Mouse (Mus musculus): ENCODE measurements around the gene Tmem268. TPM values are rescaled to one million over a fixed set of nuclear protein-coding genes. Genes with fewer than 3 reads are reported as not detected.

Gene Tmem268
- polyA plus RNA-seq, 1 experiment from 2014 or later = 10.8 TPM

- DNase-seq (ENCODE audit: low spot score) = no peak
- H3K9ac ChIP-seq (ENCODE audit: low read length) = no peak overlapping the region
- no peak for ATAC-seq (ENCODE audit: insufficient number of reproducible peaks, low FRiP score, low TSS enrichment, low read depth)
- 92% methylated on average over 3 of the region's 3 CpGs for WGBS
- H3K4me2 ChIP-seq (ENCODE audit: low read depth, severe bottlenecking) = no peak overlapping the region
- no peaks in the 10 kb centered on the region for H3K27me3 ChIP-seq (ENCODE audit: control insufficient read depth, insufficient read depth, low read length)
- no peak overlapping the region for H3K4me3 ChIP-seq (ENCODE audit: low read depth, low read length)
- no peak overlapping the region for H3K27ac ChIP-seq (replicated peaks; ENCODE audit: low read depth, low read length)
- H3K9me3 ChIP-seq (ENCODE audit: control insufficient read depth, low read length) = no peaks in the 10 kb centered on the region
- peaks cover 19% of the 10 kb centered on the region for H3K36me3 ChIP-seq (ENCODE audit: control insufficient read depth, insufficient read depth, low read length)
- peaks cover 8% of the 10 kb centered on the region for H3K4me1 ChIP-seq (ENCODE audit: control insufficient read depth, insufficient read depth, low read length)
Measured at GRCm38 (mm10) chr4:63550908-63551307, 7.7 kb upstream of the Tmem268 start.

GRCm38 (mm10) chr4:63552865-63553264, 5.7 kb upstream of the Tmem268 start:
- ATAC-seq (ENCODE audit: insufficient number of reproducible peaks, low FRiP score, low TSS enrichment, low read depth) (no peak), DNase-seq (ENCODE audit: low spot score) (no peak)
- no peak overlapping the region for H3K9ac ChIP-seq (ENCODE audit: low read length)
- peaks cover 6% of the 10 kb centered on the region; the same call in 1 of the 2 replicates for H3K4me1 ChIP-seq (ENCODE audit: control insufficient read depth, insufficient read depth, low read length)
- WGBS = 94% methylated on average over 1 of the region's 1 CpGs
- H3K36me3 ChIP-seq (ENCODE audit: control insufficient read depth, insufficient read depth, low read length) = peaks cover 19% of the 10 kb centered on the region
- H3K9me3 ChIP-seq (ENCODE audit: control insufficient read depth, low read length) = no peaks in the 10 kb centered on the region
- no peak overlapping the region for H3K4me2 ChIP-seq (ENCODE audit: low read depth, severe bottlenecking)
- no peak overlapping the region for H3K4me3 ChIP-seq (ENCODE audit: low read depth, low read length)
- no peak overlapping the region for H3K27ac ChIP-seq (replicated peaks; ENCODE audit: low read depth, low read length)
- H3K27me3 ChIP-seq (ENCODE audit: control insufficient read depth, insufficient read depth, low read length) = no peaks in the 10 kb centered on the region

GRCm38 (mm10) chr4:63553789-63554576, 4.6 kb upstream of the Tmem268 start:
- Histone ChIP-seq H3K36me3 (ENCODE audit: control insufficient read depth, insufficient read depth, low read length) (peaks cover 17% of the 10 kb centered on the region), H3K27ac (replicated peaks; ENCODE audit: low read depth, low read length) (no peak overlapping the region), H3K27me3 (ENCODE audit: control insufficient read depth, insufficient read depth, low read length) (no peaks in the 10 kb centered on the region), H3K9me3 (ENCODE audit: control insufficient read depth, low read length) (no peaks in the 10 kb centered on the region), H3K9ac (ENCODE audit: low read length) (no peak overlapping the region), H3K4me2 (ENCODE audit: low read depth, severe bottlenecking) (no peak overlapping the region), H3K4me1 (ENCODE audit: control insufficient read depth, insufficient read depth, low read length) (peaks cover 6% of the 10 kb centered on the region; the same call in 1 of the 2 replicates), H3K4me3 (ENCODE audit: low read depth, low read length) (no peak overlapping the region)
- ATAC-seq (ENCODE audit: insufficient number of reproducible peaks, low FRiP score, low TSS enrichment, low read depth) (no peak), DNase-seq (ENCODE audit: low spot score) (no peak)
- 81% methylated on average over 4 of the region's 4 CpGs for WGBS

- H3K36me3 ChIP-seq (ENCODE audit: control insufficient read depth, insufficient read depth, low read length) = peaks cover 11% of the 10 kb centered on the region
- no peak for ATAC-seq (ENCODE audit: insufficient number of reproducible peaks, low FRiP score, low TSS enrichment, low read depth)
- no peak overlapping the region for H3K4me2 ChIP-seq (ENCODE audit: low read depth, severe bottlenecking)
- peaks cover 10% of the 10 kb centered on the region for H3K4me1 ChIP-seq (ENCODE audit: control insufficient read depth, insufficient read depth, low read length)
- H3K9me3 ChIP-seq (ENCODE audit: control insufficient read depth, low read length) = no peaks in the 10 kb centered on the region
- 80% methylated on average over 3 of the region's 3 CpGs for WGBS
- no peaks in the 10 kb centered on the region for H3K27me3 ChIP-seq (ENCODE audit: control insufficient read depth, insufficient read depth, low read length)
- no peak overlapping the region for H3K27ac ChIP-seq (replicated peaks; ENCODE audit: low read depth, low read length)
- H3K4me3 ChIP-seq (ENCODE audit: low read depth, low read length) = no peak overlapping the region
- no peak overlapping the region for H3K9ac ChIP-seq (ENCODE audit: low read length)
- no peak for DNase-seq (ENCODE audit: low spot score)
Measured at GRCm38 (mm10) chr4:63554616-63555015, 4.0 kb upstream of the Tmem268 start.

GRCm38 (mm10) chr4:63555111-63555510, 3.5 kb upstream of the Tmem268 start:
- H3K4me2 ChIP-seq (ENCODE audit: low read depth, severe bottlenecking) = no peak overlapping the region
- 96% methylated on average over 2 of the region's 2 CpGs for WGBS
- ATAC-seq (ENCODE audit: insufficient number of reproducible peaks, low FRiP score, low TSS enrichment, low read depth) (no peak), DNase-seq (ENCODE audit: low spot score) (no peak)
- H3K27ac ChIP-seq (replicated peaks; ENCODE audit: low read depth, low read length) = no peak overlapping the region
- H3K4me3 ChIP-seq (ENCODE audit: low read depth, low read length) = no peak overlapping the region
- H3K36me3 ChIP-seq (ENCODE audit: control insufficient read depth, insufficient read depth, low read length) = peaks cover 10% of the 10 kb centered on the region
- H3K9me3 ChIP-seq (ENCODE audit: control insufficient read depth, low read length) = no peaks in the 10 kb centered on the region
- H3K9ac ChIP-seq (ENCODE audit: low read length) = no peak overlapping the region
- H3K4me1 ChIP-seq (ENCODE audit: control insufficient read depth, insufficient read depth, low read length) = peaks cover 12% of the 10 kb centered on the region
- no peaks in the 10 kb centered on the region for H3K27me3 ChIP-seq (ENCODE audit: control insufficient read depth, insufficient read depth, low read length)

- WGBS = 68% methylated on average over 5 of the region's 5 CpGs
- Histone ChIP-seq H3K27me3 (ENCODE audit: control insufficient read depth, insufficient read depth, low read length) (no peaks in the 10 kb centered on the region), H3K4me3 (ENCODE audit: low read depth, low read length) (no peak overlapping the region), H3K36me3 (ENCODE audit: control insufficient read depth, insufficient read depth, low read length) (peaks cover 3% of the 10 kb centered on the region; the same call in 1 of the 2 replicates), H3K9me3 (ENCODE audit: control insufficient read depth, low read length) (no peaks in the 10 kb centered on the region), H3K9ac (ENCODE audit: low read length) (no peak overlapping the region), H3K4me2 (ENCODE audit: low read depth, severe bottlenecking) (no peak overlapping the region), H3K27ac (replicated peaks; ENCODE audit: low read depth, low read length) (no peak overlapping the region), H3K4me1 (ENCODE audit: control insufficient read depth, insufficient read depth, low read length) (peaks cover 20% of the 10 kb centered on the region)
- ATAC-seq (ENCODE audit: insufficient number of reproducible peaks, low FRiP score, low TSS enrichment, low read depth) (no peak), DNase-seq (ENCODE audit: low spot score) (no peak)
Measured at GRCm38 (mm10) chr4:63556665-63557064, 1.9 kb upstream of the Tmem268 start.

DNA sequence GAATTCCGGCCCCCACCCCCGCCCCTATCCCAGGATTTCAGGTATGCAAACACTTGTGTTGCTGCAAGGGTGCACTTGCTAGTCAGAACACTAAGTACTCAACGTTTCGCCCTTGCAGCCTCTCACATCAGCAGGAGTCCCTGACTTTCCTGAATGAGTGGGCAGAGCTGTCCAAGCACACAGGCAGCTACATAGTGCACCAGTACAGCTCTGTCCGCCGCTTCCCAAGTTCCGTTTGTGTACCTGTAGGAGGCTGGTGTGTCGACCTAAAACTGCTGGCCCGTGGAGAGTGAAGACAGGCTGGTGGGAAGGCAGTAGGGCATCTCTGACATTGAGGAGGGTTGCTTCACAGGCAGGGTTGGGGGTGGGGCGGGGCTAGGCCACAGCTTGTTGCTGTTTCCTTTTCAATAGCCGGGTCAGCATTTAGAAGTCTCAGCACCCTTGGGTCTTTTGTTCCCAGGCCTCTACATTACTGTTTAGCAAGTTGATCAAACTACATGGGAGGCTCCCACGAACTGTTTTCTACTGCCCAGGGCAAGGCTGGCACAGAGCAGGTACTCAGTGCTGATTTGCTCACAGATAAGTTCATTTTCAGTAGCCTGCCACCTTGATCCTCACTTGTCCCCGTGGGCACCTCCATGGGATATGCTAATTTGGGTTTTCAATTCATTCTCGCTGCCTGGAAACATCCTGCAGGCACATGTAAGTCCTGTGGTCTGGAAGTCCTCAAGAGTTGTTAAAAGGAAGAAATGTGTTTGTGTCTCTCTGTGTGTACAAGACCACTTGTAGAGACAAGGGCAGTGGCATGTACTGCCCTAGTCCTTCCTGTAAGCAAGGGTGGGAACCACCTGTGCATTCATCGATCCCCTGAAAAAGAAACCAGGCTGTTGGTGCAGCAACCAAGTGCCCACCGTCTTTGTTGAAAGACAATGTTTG, 1.2 kb upstream of the Tmem268 start:
- Histone ChIP-seq H3K4me2 (ENCODE audit: low read depth, severe bottlenecking) (no peak overlapping the region), H3K4me3 (ENCODE audit: low read depth, low read length) (no peak overlapping the region), H3K4me1 (ENCODE audit: control insufficient read depth, insufficient read depth, low read length) (peaks cover 20% of the 10 kb centered on the region), H3K9ac (ENCODE audit: low read length) (no peak overlapping the region; the same call in 1 of the 2 replicates), H3K36me3 (ENCODE audit: control insufficient read depth, insufficient read depth, low read length) (no peaks in the 10 kb centered on the region; the same call in 1 of the 2 replicates), H3K27me3 (ENCODE audit: control insufficient read depth, insufficient read depth, low read length) (no peaks in the 10 kb centered on the region), H3K27ac (replicated peaks; ENCODE audit: low read depth, low read length) (0 out of 2 replicates have a peak overlapping the region, but pooled peaks have one; percentile 12), H3K9me3 (ENCODE audit: control insufficient read depth, low read length) (no peaks in the 10 kb centered on the region)
- no peak for ATAC-seq (ENCODE audit: insufficient number of reproducible peaks, low FRiP score, low TSS enrichment, low read depth)
- WGBS = 32% methylated on average over 16 of the region's 16 CpGs
- peak; percentile 29 for DNase-seq (ENCODE audit: low spot score)

DNA sequence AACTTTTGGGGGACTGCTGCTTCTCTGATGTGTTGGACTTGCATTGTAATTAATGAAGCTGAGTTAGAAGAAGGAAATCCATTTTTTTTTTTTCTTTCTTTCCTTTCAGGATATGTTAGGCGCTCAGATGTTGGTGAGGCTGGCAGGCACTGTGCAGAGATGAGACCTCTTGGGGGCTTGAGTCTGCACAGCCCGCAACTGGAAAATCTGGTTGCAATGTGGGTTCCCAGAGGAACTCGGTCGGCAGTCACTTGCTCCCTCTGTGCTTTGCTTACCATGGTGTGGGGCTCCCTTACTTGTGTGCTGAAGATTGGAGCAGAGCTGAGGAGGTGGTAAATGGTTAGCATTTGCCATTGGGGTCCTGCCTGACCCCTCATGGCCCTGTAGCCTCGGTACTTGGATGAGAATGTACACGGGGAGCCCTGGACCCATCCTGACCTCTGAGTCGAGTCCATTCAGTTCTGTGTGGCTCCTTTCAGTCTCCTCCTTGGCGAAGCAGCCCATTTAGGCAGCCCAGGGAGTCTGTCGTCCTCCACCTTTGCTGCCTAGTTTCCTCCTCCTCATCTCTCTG, 631 bp downstream of the Tmem268 start:
- H3K9ac ChIP-seq (ENCODE audit: low read length) = peak overlapping the region; percentile 83; the same call in 1 of the 2 replicates
- H3K4me2 ChIP-seq (ENCODE audit: low read depth, severe bottlenecking) = peak overlapping the region; percentile 53
- peak overlapping the region; percentile 45 for H3K4me3 ChIP-seq (ENCODE audit: low read depth, low read length)
- H3K27me3 ChIP-seq (ENCODE audit: control insufficient read depth, insufficient read depth, low read length) = no peaks in the 10 kb centered on the region
- 44% methylated on average over 9 of the region's 9 CpGs for WGBS
- peaks cover 20% of the 10 kb centered on the region for H3K4me1 ChIP-seq (ENCODE audit: control insufficient read depth, insufficient read depth, low read length)
- DNase-seq (ENCODE audit: low spot score) = peak; percentile 40
- H3K36me3 ChIP-seq (ENCODE audit: control insufficient read depth, insufficient read depth, low read length) = no peaks in the 10 kb centered on the region; the same call in 1 of the 2 replicates
- ATAC-seq (ENCODE audit: insufficient number of reproducible peaks, low FRiP score, low TSS enrichment, low read depth) = no peak
- no peaks in the 10 kb centered on the region for H3K9me3 ChIP-seq (ENCODE audit: control insufficient read depth, low read length)
- H3K27ac ChIP-seq (replicated peaks; ENCODE audit: low read depth, low read length) = no peak overlapping the region
